Mouse (Mus musculus): Measurements from ENCODE around the gene Gcn1l1.

Gcn1l1 gene

DNA sequence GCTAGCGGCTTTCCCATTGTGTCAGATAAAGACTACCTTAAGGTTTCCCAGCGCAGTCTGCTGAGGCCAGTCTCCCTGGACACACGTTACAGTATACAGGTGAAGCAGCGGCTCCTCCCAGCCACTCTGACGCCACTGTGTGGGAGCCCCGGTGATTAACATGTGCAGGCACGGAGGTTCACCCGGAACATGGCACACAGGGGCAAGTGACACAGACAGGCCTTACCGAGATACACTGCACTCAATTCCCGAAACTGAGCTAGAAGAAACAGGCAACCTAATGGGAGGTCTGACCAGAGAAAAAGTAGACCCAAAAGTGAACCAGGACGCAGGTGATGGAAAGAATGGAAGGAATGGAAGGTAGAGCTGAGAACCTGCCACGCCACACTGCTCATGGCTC, 88.7 kb downstream of the Gcn1l1 start:
- in situ Hi-C loops (cut with MboI, MseI), result no loop called here

GRCm38 (mm10) chr5:115656677-115657076, 91.6 kb downstream of the Gcn1l1 start:
- in situ Hi-C loops (cut with MboI, MseI), result loop anchor here (5.0 kb wide), 1 partner anchor 81 kb away; no protein-coding TSS in a partner anchor

DNA sequence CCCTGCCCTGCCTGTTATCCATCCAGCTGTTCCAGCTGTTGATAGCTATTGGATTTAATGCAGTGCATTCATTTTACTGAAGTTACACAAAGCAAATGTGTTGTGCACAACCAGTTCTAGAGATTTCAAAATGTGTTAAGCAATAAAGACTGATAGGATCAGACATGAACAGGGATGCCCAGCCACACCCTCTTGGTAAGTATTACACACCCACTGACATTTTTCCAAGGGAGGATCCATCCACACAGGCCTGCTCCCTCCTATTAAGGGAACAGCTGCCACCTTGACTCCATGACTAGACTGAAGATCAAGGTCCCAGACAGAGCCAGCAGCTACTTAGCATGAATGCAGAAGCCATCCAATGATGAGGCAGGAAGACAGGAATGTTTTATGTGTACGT, 92.2 kb downstream of the Gcn1l1 start:
- in situ Hi-C loops (cut with MboI, MseI), result loop anchor here (5.0 kb wide), 1 partner anchor 80 kb away; no protein-coding TSS in a partner anchor

- in situ Hi-C loops (cut with MboI, MseI), result loop anchor here (5.0 kb wide), 1 partner anchor 79 kb away; no protein-coding TSS in a partner anchor
Measured at GRCm38 (mm10) chr5:115658352-115658751, 93.3 kb downstream of the Gcn1l1 start.

- in situ Hi-C loops (cut with MboI, MseI), result no loop called here
Measured at GRCm38 (mm10) chr5:115662658-115663057, 97.6 kb downstream of the Gcn1l1 start.

DNA sequence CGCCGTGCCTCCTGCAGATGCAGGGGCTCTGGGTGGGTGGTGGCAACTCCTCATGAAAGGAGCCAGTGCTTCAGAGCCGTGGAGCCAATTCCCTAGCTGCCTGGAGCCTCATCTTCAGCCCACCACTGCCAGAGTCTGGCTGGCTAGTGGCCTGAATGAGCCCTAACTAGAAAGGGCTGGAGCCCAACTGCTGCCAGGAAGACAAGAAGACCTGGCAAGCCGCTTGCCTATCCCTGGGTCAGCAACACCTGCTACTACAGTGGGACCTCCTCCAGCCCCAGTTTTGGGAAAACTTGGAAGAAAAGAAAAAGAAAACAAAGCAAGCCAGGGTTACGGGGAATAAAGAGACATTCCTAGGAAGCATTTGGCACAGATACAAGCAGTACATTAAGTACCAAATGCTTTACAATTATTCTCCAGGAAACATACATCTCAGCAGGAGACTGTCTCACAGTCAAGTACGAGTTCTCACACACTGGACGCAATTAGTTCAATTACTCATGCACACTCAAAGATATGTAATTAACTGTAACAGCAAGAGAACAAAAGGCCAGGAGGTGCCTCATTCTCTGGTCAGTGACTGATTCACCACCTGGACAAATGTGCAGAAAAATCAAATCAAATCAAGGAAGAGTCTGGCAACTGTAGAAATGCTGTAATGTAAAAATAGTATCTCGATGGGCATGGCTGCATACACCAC, 101.5 kb downstream of the Gcn1l1 start:
- in situ Hi-C loops (cut with MboI, MseI), result no loop called here

- in situ Hi-C loops (cut with MboI, MseI), result no loop called here
Measured at GRCm38 (mm10) chr5:115667210-115667609, 102.2 kb downstream of the Gcn1l1 start.

DNA sequence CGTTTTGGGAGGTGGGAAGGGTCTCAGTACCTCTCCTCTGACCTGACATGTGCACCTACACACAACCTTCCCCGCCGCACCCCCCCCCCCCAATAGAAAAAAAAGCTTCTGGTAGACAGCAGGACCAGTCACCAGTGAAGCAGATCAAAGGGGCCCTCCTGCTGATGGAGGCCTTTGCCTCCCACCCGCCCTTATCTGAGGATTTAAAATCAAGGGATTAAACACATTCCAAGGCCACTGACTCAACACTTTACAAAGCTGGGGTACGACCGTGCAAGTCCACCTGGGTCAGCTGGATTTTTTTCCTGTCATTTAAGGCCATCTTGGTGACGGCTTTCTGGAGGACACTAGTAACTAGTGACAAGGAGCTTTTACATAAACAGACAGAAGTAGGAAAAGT, 102.8 kb downstream of the Gcn1l1 start:
- in situ Hi-C loops (cut with MboI, MseI), result no loop called here

DNA sequence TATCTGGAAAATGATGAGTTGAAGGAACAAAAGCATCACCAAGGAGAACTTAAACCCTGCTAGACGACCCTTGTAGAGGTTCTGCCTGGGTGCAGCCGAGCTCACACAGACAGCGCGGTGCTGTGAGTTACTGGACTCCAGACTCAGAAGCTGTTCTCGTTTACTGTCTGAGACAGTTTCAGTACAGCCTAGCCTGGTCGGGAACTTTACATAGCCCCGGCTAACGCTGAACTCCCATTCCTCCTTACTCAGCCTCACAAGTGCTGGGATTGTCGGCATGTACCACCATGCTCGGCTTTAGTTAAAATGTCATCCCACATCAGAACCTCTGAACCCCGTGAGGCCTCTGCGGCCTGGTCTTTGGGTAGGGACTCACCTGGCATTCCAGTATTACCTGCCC, 103.9 kb downstream of the Gcn1l1 start:
- in situ Hi-C loops (cut with MboI, MseI), result no loop called here

DNA sequence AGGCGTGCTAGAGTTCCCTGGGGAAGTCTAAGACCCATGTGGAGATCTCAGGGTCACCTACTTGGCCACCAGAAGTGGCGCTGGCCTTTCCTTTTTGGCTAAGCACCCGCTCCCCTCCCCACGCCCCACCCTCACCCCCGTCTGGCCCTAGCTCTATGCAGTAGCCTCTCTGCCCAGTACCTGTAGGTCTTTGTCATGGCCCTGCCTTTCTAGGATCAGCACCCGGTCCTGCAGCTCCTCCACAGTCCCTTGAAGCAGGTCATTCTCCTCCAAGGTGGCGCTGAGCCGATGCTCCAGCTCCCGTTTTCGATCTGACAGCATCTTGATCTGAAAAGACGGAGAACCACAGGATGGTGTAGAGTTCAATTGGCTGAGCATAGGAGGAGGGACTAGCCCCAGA, 104.9 kb downstream of the Gcn1l1 start:
- in situ Hi-C loops (cut with MboI, MseI), result no loop called here

DNA sequence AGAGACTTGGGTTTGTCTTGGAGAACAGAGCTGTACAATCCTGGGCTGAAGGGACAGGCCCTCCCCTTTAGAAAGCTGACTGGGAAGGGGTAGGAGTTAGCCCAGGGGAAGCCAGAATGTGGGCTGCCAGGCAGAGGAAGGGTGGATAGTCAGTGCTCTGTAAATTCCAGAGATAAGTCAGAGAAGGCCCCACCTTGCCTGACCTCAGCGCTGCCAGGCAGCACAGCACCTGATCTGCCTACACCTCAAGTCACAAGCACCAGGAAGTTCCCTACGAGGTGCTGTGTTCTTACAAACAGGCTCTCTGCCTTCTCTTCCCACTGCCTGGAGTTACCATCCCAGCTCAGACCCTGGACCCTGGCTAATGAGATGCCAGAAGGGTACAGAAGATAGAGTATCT, 105.4 kb downstream of the Gcn1l1 start:
- in situ Hi-C loops (cut with MboI, MseI), result no loop called here

GRCm38 (mm10) chr5:115671846-115672245, 106.8 kb downstream of the Gcn1l1 start:
- in situ Hi-C loops (cut with MboI, MseI), result no loop called here

Data from T-helper 1 cell (primary cell).